Mouse (Mus musculus) right cerebral cortex, postnatal 25 days (tissue): ENCODE data around the gene B4galt1.
"Not testable (repeated sequence)": the region's sequence is repeated elsewhere in the genome, so short reads cannot be mapped to it uniquely, and the experiment has no call there.

Source experiments
- DNase-seq: peaks from one replicate; pipeline ENCODE4 v3.0.0; 2022

B4galt1 gene

DNA sequence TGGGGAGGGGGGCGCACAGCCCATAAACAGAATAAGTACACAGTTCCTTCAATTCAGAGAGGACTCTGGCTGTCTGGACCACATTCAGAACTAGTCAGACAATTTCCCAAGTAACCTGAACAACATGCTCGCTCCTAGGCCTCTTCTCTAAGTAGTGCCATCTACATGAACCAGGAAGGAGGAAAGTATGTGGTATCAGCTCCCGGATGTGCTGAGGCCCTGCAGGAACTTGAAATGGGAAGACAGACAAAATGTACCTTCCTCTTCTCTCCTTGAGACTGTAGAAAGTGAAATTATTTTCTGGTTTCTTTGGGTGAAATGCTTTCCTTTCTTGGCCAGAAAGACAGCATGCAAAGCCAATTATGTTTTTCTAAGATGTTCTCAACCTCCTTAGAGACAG is 38.7 kb downstream of the B4galt1 start:
- no peak for DNase-seq

DNA sequence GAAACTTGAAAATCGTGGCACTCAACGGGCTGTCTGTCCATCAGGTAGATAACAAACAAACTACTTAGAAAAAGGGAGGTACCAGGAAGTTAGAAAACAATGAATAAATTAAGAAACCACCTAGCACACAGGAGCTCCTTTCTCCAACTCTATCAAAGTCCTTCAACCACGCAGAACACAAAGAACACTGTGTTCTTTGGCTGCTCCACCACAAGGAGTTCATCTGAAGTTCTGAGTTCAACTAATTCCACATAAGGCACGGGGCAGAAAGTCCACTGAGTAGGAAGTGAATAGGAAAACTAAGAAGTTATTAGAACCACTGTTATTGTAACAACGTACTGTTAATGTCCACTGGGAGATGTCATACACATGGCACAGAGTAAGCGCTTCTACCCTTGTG is 39.4 kb downstream of the B4galt1 start:
- DNase-seq = no peak

DNA sequence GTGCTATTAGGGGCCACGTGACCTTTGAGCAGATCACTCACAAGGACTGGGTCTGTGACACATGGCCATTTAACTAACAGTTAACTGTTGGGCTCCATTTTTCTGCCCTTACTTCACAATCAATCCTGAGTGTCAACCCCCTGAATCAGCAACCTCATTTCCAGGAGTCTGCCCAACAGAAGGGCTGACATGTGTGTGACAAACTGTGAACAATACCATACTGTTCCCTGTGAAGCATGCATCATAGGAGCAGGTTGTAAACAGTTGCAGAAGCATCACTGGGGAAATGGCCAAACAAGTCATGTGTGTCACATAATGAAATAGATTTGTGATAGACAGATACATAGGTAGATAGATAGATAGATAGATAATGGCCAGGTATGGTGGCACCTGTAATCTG is 40.9 kb downstream of the B4galt1 start:
- DNase-seq = no peak

DNA sequence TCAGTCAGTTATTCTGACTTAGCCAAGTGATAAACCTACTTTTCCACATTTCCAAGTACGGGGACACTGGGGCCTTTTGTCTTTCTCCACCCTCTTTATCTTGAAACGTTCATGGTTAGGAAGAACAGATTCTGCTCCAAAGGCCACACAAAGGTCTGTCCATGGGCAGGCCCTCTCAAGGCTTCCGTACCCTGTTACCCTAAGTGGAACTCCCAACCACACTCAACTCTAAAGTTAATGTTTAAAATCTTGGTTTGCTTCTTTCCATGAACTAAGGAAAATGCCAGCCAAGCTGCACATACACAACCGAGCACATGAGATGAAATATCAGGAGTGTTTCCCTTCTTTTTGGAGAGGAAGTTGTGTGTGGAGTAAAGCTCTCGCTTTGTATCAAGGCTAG is 43.3 kb downstream of the B4galt1 start:
- no peak for DNase-seq

DNA sequence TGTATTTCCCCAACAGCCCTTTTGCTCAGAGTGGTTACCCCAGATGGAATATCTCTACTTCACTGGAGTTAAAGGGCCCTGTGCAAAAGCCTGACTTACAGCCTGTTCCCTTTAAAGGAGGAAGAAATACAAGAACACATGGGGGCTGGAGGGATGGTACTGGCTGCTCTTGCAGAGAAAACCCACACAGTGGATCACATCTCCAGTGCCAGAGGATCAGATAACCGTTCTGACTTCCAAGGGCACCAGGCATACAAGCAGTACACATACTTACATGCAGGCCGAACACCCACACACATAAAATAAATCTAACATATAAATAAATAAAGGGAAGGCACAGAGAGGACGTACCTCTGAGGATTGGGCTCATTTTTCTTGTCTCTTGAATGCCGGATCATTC is 46.4 kb downstream of the B4galt1 start:
- no peak for DNase-seq

DNA sequence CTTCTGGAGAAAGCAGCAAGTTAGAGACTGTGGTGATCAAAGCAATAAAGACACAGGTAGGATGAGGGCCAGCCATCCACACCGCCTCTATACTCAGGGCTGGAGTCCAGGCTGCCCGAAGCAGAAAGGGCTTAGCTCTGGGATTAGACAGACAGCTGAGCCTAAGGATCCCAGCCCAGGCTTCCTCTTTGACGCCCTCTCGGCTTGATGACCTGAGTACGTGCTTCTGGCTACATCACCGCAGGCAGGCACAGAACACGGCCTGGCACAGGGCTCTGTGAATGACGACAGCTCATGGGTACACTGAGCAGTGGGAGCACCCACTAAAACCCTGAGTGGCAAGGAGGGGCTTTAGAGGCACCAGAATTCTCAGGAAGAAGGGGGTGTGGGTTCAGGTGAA is 48.4 kb downstream of the B4galt1 start:
- DNase-seq = no peak

DNA sequence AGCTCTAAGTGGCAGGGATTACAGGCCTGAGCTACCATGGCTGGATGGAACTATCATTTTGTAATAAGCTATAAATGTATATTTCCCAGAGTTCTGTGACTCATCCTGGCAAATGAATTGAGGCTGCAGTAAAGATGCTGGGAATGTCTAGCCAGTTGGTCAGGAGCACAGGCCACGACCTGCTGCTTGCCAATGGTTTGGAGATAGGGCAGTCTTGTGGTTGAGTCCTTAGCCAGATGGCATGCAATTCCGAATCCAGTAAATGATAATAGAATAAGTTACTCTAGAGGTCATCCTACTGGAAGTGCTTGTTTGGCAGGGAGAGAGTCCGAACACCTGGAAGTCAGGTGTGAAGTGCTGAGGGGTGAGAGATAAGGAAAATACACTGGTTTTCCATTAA is 51.0 kb downstream of the B4galt1 start:
- no peak for DNase-seq

DNA sequence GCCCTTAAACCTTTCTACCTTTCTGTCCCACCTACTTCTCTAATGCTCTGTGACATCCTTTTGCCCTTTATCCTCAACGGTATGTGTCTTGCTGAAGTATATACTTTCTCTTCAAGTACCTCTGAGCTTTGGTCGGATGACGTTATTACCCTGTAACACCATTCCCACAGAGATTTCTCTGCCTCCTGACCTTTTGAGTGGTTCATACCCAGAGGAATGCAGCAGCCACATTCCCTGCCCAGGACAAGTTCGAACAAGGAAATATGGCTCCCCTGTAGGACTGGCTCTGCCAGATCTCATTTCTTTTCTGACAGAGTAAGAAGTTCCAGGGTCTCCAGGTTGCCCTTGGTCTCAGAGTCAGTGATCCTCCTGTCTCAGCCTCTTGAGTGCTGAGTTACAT is 51.9 kb downstream of the B4galt1 start:
- no peak for DNase-seq

DNA sequence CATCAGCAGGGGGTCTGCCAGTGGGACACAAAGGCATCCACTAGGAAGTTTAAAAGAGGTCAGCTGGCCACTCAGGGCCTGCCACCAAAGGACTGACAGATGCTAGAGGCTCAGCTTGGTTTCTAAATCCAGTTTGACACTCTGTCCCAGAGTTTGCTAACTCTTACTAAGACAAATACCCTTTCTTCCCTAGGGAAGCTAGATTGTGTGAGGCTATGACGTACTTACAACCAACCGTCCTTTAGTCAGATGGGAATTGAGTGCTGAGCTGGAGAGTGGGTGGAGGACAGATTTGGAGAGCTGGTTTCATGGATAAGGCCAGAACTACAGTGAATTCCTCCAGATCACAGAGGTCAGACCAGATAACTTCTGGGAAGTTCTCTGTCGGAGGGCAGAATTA is 52.9 kb downstream of the B4galt1 start:
- no peak for DNase-seq

DNA sequence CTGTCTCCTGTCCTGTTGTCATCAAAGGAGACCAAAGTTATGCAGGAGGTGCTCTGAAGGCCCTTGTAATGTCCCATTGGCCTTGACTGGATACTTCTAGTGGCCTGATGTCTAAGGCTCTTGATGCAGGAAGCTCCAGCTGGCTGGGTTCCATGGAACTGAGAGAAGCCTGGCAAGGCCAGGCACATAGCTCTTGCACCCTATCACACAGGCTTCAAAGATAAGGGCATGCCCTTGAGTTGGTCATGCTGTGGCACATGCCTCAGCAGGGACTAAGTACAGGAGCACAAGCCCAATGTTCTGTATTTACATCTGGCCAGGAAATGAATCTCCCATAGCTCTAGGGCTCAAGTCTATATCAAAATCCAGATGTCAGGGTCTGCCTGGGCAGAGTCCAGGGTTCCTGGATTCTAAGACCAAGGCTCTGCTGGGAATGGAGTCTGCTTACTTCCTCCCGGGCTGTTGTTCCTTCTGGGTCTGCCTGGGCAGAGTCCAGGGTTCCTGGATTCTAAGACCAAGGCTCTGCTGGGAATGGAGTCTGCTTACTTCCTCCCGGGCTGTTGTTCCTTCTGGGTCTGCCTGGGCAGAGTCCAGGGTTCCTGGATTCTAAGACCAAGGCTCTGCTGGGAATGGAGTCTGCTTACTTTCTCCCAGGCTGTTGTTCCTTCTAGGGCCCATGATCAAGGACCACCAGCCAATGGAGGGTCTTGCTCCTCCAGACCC is 54.8 kb downstream of the B4galt1 start:
- not testable (repeated sequence) for DNase-seq

DNA sequence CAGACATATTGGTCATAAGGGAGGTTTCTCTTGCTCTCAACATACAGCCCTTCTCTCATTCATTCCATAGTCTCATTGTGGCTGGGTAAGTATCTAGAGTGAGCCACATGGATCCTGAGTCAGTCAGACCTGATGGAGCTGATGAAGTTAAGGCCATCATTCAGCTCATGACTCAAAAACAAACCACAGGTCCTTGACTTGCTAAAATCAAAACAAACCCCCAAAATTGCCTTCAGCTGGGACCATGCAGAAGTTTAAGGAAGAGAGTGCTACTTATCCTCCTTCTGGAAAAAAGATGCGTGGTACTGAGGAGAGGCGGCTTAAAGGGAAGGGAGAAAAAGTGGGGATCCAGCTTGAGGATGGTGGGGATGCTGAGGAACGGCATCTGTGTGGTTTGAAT is 58.0 kb downstream of the B4galt1 start:
- no peak for DNase-seq

DNA sequence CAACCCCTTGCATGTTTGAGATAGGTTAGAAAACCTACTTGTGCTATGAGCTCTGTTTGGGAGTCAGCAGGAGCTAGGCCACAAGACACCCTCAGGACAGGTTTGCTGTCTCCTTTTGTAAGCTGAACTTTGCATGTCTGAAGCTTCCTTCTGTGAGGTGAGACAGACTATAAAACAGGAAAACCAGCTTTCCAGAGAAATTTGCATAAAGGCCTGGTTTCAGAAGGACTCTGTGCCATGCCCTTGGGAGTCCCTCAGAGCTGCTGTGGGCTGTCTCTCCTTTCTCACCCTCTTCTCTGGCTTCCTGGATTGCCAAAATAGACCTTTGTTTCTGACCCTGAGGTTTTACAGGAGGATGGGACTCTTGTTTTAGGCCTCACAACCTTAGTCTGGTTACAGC is 59.5 kb downstream of the B4galt1 start:
- no peak for DNase-seq

DNA sequence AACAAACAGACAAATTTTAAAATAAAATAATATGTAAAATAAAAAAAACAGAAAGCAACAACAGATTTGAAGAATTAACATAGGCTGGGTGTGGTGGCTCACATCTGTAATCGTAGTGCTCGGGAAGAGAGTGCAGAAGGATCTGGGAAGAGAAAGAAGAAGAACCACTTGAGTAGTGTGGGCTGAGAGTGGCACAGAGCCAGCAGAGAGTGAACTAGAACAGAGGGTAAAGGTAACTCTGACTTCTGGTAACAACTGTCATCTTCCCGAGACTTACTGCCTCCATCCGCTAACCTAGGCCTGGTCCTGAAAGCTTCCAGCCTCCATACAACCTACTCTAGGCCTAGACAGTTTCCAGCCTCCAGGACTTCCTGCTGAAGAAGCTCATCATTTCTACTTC is 62.6 kb downstream of the B4galt1 start:
- no peak for DNase-seq

DNA sequence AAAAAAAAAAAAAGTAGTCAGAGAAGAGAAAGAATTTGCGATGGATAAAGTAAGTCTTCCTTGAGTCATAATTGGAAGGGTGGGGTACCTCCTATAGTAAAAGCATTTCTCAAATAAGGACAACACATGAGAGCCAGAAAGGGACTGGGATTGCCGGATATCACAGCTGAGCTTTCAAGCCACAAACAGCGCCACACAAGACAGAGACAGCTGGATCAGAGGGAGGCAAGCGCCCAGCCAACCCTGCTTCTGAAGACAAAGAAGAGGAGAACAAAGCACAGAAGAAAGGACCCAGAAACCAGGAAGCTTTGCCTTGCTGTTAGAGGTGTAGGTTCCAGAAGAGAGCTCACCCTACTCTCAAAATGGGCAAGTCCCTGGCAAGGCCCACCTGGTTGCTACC is 67.2 kb downstream of the B4galt1 start:
- DNase-seq = no peak

DNA sequence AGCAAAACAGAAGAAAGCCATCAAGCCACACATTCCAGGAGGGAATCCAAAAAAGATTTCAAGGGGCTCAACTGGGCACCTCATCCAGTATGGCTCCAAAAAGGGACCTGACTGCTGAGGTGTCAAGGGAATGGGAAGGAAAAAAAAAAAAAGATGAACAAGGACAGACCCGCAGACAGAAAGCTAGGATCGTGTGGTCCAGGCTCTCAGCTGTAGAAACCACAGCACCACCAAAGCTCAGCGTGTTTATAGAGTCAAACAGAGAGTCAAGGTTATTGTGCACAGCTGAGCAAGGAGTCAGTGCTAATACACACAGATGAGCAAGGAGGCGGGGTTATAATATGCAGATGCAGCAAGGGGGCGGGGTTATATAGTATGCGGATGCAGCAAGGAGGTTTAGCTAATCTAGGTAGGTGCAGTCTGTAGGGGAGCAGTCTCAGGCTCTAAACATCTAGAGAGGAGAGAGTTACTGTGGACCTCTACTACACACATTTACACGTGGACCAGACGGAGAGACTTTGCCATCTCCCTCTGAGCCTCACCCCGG is 68.1 kb downstream of the B4galt1 start:
- DNase-seq = no peak

DNA sequence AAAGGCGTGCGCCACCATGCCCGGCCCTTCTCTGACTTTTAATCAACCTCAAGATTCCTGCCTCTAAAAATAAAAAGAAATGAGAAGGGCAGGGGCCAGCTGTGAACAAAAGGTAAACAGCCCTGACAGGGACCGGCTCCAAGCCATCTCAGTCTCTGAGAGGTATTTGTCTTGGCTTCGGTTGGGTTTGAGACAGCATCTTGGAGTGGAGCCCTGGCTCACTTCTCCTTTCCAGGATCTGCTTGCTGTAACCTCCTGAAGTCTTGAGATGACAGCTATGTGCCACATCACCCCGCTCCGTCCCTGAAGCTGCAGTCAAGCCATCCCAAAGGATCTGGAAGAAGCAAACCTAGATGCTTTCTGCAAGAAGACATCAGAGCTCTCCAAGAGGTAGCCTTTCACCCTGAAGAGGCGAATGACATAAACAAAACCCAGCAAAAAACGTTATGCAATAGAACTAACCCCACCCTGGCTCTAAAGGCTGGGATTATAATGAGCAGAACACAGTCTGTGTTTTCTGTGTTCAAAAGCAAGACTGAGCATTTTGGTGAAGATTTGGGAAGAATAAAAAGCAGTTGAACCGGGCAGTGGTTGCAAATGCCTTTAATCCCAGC is 69.1 kb downstream of the B4galt1 start:
- no peak for DNase-seq

DNA sequence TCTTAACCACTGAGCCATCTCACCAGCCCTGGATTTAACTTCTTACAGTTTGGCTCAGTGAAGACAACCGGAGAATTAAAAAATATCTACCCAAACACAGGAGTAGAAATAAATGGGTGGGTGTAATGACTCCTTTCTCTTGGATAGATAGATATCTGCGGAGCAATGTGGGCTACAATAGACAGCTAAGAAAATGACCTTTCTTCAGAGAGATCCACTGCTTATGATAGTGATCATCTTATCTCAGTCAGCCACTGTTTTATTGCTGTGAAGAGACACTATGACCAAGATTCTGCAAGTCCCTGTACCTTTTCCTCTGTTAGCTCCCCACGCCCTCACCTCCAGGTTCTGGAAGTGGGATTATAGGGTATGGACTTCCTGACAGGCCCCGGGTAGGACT is 70.8 kb downstream of the B4galt1 start:
- no peak for DNase-seq

DNA sequence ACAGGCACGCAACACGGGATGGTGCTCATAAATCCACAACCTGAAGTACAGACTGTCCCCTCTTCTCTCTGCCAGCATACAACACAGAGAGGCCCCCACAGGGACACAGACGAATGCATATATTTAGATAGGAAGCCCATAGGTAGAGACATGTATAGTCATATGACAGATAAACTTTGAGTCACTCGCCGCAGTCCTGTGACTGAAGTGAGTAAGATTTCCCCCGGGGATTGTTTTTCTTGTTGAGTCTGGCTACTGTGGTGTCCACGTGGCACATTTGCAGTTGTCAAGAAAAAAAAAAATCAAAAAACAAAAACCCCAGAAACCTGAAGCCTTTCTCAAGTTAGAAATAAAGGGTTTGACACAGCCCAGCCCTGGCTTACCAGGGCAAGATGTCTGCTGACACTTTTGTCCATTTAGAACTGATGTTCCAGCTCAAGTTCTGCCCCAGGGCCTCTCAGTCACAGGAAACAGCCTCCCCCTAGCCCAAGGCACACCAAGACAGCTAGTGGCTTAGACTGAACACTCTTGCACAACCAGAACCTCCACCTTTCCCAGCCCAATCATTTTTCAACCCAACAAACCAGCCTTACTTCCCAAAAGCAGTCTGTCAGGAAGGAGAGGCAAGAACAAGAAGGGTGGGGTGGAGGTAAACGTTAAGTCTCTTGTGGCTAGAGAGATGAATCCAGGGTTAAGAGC is 71.9 kb downstream of the B4galt1 start:
- no peak for DNase-seq

DNA sequence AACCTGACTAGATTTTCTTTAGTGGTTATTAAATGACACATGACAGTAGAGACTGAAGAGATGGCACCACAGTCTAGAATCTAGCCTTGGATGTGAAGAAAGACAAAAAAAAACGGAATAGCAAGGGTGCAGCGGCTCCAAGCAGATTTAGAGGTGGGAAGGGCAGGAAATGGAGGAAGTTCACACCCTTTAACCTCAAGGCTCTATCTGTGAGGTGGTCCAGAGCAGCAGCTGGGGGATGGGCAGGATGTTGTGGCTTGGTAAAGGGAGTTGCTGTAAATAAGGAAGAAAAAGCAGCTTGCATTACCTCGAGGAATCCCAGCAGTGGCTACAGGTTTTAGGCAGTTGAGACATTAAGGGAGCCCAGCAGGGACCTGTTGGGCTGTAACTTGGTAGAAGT is 72.7 kb downstream of the B4galt1 start:
- DNase-seq = no peak

DNA sequence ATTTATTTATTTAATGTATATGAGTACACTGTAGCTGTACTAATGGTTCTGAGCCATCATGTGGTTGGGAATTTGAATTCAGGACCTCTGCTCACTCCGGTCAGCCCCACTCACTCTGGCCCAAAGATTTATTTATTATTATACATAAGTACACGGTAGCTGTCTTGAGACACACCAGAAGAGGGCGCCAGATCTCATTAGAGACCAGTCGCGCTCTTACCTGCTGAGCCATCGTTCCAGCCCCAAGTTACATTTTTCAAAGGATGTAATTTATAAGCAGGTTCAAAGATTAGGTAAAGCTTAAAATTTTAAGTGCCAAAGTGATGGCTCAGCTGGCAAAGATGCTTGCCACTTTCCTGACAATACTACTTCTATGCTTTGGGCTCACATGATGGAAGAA is 75.1 kb downstream of the B4galt1 start:
- no peak for DNase-seq

DNA sequence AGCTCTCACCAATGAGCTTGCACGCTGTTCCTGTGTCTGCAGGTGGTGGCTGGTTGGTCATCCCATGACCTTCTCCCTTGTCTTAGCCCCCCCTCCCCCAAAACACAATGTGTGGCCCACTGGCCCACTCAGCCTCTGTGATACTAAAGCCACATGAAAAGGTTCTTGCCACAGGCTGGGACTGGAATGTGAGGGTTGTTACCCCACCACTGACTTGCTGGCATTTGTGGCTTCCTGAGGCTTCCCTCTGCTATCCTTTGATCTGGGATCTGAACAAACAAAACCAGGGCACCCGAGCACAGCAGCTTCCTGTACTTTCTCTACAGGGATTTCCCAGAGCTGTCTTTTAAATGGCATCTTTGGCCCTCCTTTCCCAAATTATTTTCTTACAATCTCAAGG is 76.7 kb downstream of the B4galt1 start:
- no peak for DNase-seq

DNA sequence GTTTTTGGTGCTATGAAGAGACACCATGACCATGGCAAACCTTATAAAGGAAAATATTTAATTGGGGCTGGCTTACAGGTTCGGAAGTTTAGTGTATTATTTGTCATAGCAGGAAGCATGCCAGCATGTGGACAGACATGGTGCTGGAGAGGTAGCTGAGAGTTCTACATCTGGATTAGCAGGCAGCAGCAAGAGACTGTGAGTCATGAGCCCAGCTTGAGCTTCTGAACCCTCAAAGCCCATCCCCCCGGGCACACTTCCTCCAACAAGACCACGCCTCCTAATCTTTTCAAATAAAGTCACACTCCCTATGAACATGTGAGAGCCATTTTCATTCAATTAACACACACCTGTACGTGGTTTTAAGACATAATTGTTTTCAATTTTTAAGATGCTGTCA is 77.4 kb downstream of the B4galt1 start:
- no peak for DNase-seq

DNA sequence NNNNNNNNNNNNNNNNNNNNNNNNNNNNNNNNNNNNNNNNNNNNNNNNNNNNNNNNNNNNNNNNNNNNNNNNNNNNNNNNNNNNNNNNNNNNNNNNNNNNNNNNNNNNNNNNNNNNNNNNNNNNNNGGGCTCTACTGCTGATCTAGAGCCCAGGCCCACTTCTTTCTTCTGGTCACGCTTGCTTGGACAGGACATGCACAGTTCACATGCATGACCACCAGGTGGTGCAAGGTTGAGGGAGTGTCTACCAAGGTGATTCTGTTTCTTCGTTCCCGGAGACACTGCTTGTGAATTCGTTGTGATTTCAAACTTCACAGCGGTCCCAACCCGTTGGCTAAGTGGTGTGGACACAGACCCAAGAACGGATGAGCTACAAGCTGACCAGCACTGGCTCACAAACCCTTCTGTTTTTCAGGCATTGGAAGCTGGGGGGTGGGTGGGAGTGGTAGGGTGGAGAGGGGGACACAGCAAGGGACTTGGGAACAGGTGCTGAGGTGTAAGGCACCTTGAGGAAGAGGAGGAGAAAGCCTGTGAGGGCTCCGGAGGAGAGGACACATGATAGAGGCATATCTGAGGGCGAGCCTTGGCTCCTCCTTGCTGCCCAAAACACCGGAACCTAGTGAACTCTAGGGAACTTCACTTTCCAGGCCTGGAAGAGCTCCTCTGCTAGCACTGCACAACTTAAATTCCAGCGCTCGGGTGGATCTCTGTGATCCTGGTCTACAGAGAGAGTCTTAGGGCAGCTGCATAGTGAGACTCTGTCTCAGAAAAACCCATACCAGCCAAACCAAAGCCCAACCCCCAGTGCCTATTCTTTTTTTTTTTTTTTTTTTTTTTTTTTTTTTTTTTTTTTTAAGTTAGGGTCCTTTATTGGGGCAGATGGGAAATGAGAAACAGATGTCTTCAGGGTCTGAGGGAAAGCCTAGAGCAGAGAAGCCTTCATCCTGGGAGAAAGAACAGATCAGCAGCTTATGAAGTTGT is 79.2 kb downstream of the B4galt1 start:
- peak; percentile 44 for DNase-seq
